Mouse (Mus musculus) adipocyte (in vitro differentiated cells): ENCODE results near the gene Glrx.
"Not testable (repeated sequence)": the region's sequence is repeated elsewhere in the genome, so short reads cannot be mapped to it uniquely, and the experiment has no call there.

Experiments
- DNase-seq: peaks from one replicate; pipeline ENCODE4 v3.0.0-alpha.2; 2016; ENCODE audit warnings: low spot score

Glrx gene

GRCm38 (mm10) chr13:75835461-75835860 is 4.2 kb upstream of the Glrx start:
- DNase-seq, result no peak

GRCm38 (mm10) chr13:75838506-75838905 is 1.2 kb upstream of the Glrx start:
- no peak for DNase-seq

DNA sequence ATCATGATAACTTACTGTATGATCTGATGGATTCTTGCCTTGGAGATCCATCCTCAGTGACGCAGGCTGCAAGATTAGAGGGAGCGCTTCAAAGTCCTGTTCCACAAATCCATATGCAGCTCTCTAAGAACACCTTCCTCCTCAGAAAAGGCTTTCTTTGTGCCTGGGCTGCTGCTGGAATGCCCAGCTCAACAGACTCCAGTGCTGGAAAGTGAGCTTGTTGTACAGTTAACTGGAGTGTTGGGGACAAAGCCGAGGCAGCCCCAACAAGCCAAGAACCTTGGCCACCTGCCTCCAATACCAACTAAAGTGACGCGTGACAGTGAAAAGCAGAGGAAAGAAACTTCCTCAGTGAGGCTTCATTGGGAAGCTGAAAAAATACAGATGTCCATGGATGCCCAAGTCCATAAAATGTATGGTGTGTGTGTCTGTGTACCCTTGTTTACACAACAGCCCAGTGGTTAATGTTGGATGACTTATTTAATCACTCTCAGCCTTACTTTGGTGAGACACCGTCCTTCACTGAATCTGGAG is 1.2 kb downstream of the Glrx start:
- peak; percentile 33 for DNase-seq

- no peak for DNase-seq
Observed at GRCm38 (mm10) chr13:75841950-75842349, 2.3 kb downstream of the Glrx start.

- no peak for DNase-seq
Observed at GRCm38 (mm10) chr13:75843331-75843730, 3.7 kb downstream of the Glrx start.

- no peak for DNase-seq
Observed at GRCm38 (mm10) chr13:75843993-75844683, 4.5 kb downstream of the Glrx start.

GRCm38 (mm10) chr13:75844833-75845518 is 5.3 kb downstream of the Glrx start:
- DNase-seq, result no peak

- DNase-seq, result no peak
Observed at GRCm38 (mm10) chr13:75845519-75846166, 6.0 kb downstream of the Glrx start.

DNA sequence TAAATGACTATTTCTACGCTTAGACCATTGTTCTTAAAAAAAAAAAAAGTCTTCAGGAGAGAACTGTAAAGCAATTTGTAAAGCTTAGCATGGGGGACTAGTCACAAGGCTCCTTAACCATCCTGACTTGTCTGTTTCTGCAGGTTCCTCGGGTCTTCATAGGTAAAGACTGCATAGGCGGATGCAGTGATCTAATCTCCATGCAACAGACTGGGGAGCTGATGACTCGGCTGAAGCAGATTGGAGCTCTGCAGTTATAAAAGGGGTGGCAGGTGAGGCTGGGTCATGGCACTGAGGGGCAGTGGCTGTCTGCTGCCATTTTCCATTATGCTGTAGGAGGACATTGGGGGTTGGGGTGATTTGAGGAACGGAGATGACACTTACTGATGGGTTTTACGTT is 7.4 kb downstream of the Glrx start:
- no peak for DNase-seq

- DNase-seq, result no peak
Observed at GRCm38 (mm10) chr13:75852027-75852426, 12.4 kb downstream of the Glrx start.

- no peak for DNase-seq
Observed at GRCm38 (mm10) chr13:75853118-75853517, 13.4 kb downstream of the Glrx start.

GRCm38 (mm10) chr13:75859264-75859844 is 19.7 kb downstream of the Glrx start:
- DNase-seq, result no peak

DNA sequence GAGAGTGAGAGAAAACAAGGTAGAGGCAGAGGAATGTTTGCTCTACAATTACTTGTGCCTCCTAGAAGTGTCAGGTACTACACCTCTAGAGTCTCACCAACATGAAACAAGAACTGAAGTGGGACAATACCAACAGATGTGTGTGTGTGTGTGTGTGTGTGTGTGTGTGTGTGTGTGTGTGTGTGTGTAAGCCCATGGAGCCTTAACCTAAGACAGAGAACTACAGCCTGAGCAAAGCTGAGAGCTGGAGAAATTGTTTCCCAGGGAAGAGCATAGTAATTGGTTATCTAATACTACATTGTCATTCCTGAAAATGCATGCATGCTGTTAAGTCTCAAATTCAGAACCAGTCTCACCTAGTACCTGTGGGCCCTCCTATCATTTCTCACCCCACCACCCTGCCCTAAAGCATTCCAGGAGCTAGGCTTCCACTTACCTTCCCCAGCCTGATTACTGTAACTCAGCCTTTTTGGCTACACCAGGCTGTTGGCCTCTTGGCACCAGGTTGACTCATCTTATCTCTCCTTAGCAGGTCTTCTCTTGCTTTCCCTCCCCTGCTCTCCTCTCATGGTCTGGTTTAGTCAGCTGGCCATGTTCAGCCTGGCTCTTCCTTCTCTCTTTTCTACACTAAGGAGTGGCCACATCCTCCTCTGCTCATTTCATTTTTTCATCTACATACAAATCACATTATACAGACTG is 26.0 kb downstream of the Glrx start:
- no peak for DNase-seq

DNA sequence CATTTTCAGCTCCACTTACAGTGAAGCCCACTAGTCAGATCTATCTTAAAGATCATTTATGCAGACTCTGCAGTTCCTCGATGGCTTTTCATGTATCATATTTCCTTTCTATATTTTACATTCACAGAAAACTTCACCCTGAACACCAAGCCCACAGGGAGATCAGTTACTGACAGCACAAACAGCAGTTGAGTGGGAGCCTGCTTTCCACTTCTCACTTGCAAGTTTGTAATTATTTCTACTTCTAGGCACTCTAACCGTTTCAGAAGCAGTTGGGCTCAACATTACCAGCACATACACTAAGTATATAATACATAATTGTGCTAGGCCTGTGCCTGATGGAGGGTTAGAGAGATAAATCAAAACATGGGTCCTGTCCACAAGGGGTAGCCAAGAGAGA is 28.2 kb downstream of the Glrx start:
- DNase-seq, result no peak

GRCm38 (mm10) chr13:75874608-75875376 is 35.1 kb downstream of the Glrx start:
- no peak for DNase-seq

DNA sequence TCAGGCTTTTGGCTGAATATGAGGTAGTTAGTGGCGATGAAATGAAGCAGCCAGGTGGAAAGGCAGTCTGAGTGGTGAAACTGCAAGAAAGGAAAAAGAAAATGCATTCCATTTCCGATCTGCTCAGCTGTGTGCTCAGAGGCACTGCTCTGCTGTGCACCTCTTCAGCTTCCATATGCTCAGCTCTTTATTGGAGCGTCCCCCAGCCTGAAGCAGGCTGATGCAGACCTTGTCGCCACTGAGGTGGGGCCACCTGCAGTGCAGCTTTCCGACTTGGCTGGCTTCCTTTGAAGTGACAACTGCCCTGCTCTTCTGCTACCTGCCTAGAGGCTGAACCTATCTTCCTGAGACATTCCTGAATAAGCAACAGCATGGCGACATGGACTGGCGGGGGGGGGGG is 36.5 kb downstream of the Glrx start:
- not testable (repeated sequence) for DNase-seq

DNA sequence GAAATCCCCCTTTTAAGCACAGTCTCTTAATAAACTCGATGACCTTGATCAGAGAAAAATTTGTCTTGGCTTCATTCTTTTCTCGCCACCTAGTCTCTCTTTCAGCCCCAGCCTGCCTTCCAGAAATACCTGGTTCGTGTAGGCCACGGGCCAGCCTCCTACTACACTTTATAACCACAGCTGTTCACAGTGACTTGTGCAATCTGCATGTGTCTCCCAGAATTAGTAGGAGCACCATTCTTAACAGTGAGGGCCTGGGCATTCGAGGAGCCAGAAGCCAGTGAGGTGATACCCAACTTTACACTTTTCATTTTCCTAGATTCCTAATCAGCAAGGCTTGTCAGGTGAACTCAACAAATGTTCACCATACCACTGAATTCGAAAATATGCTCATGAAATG is 36.9 kb downstream of the Glrx start:
- DNase-seq, result peak; percentile 20

GRCm38 (mm10) chr13:75877907-75878306 is 38.2 kb downstream of the Glrx start:
- peak; percentile 82 for DNase-seq

- DNase-seq, result no peak
Observed at GRCm38 (mm10) chr13:75879756-75880155, 40.1 kb downstream of the Glrx start.

GRCm38 (mm10) chr13:75880501-75880900 is 40.8 kb downstream of the Glrx start:
- DNase-seq, result no peak

DNA sequence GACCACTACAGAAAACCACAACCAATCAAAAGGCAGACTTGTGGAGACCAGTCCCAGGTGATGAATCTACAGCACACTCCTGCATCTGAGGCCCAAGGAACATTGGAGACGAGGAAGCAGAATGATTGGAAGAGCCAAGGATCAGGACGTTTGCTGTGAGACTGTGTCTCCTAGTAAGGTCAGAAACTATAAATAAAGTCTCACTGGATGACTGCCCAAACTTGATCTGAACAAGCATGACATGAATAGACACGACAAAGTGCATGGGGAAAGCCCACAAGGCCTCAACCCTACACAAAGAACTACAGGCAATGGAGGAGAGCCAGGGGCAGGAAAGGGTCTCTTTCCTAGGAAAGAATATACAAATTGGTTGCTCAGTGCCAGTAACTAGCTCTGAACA is 44.1 kb downstream of the Glrx start:
- DNase-seq, result no peak
